Mouse (Mus musculus): ENCODE measurements around the gene Fzd5. TPM values are rescaled to one million over a fixed set of nuclear protein-coding genes. Genes with fewer than 3 reads are reported as not detected.

The Fzd5 gene
- polyA plus RNA-seq, 1 experiment from 2014 or later = 2.3 TPM

DNA sequence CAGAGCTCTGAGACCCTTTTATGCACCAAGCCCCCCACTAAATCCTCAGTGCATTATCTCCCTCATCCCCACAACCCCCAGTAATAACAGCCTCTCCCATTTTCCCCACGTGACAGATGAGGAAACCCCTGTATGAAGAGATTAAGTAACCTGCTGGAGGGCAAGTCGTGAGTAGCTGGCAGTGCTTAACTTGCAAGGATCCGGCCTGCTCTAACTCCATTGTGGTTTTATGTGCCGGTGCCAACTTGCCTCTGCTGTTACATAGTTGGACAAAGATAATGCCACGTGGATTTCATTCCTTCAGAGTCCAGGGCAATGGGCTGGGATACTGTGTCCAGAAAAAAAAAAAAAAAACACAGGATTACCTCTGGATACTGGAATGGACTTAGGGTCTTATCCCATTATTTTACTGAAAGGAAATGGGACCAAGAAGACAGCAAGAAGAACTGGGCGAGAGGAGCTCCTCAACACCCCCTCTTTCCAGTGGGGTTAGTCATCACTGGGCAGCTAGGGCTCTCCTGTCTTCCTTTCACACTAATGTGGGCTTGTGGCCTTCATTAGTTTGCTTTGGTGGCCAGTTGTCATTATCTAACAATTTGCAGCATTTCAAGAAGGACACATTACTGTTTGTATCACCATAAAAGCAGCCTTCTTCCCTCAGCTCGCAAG, 18.6 kb upstream of the Fzd5 start:
- H3K9ac ChIP-seq (ENCODE audit: low read depth, low read length) = no peak overlapping the region

DNA sequence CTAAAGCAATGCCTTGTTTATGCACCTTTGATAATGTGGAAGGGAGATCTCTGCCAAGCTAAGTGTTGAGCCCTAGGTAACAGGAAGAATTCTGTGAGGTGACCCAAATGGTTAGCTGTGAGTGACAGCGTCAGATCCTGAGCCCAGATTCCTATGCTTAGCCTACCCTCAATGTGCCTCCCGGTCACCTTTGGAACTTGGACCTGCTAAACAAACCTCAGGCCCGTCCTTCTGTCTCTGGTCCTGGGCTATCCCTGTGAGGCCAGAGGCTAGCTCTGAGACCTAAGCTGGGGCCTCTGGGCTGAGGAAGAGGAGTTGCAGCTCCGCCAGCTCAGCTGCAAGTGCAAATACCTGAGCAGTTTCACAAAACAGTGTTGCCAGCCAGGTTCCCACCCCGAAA, 17.1 kb upstream of the Fzd5 start:
- no peaks in the 10 kb centered on the region for H3K27me3 ChIP-seq (ENCODE audit: control insufficient read depth, insufficient read depth, low read length)
- H3K27ac ChIP-seq (ENCODE audit: low read depth, low read length) = no peak overlapping the region
- 94% methylated on average over 5 of the region's 5 CpGs for WGBS
- no peak overlapping the region for H3K4me3 ChIP-seq (ENCODE audit: low read length)
- H3K4me2 ChIP-seq (replicated peaks; ENCODE audit: low read depth, low read length) = no peak overlapping the region
- no peaks in the 10 kb centered on the region for H3K9me3 ChIP-seq (ENCODE audit: control insufficient read depth, low read length)
- H3K4me1 ChIP-seq (ENCODE audit: control insufficient read depth, insufficient read depth, low read length) = no peaks in the 10 kb centered on the region
- no peaks in the 10 kb centered on the region for H3K36me3 ChIP-seq (ENCODE audit: control insufficient read depth, insufficient read depth, low read length)
- no peak for ATAC-seq (ENCODE audit: low FRiP score, low TSS enrichment)
- H3K9ac ChIP-seq (ENCODE audit: low read depth, low read length) = no peak overlapping the region

More for the DNA sequence above, 18.6 kb upstream of the Fzd5 start:
- H3K9me3 ChIP-seq (ENCODE audit: control insufficient read depth, low read length) = no peaks in the 10 kb centered on the region
- no peak overlapping the region for H3K4me2 ChIP-seq (replicated peaks; ENCODE audit: low read depth, low read length)
- no peaks in the 10 kb centered on the region for H3K36me3 ChIP-seq (ENCODE audit: control insufficient read depth, insufficient read depth, low read length)
- no peak overlapping the region for H3K4me3 ChIP-seq (ENCODE audit: low read length)
- H3K27ac ChIP-seq (ENCODE audit: low read depth, low read length) = no peak overlapping the region
- no peak for ATAC-seq (ENCODE audit: low FRiP score, low TSS enrichment)
- H3K4me1 ChIP-seq (ENCODE audit: control insufficient read depth, insufficient read depth, low read length) = no peaks in the 10 kb centered on the region
- H3K27me3 ChIP-seq (ENCODE audit: control insufficient read depth, insufficient read depth, low read length) = no peaks in the 10 kb centered on the region
- 68% methylated on average over 7 of the region's 7 CpGs for whole genome bisulfite sequencing

DNA sequence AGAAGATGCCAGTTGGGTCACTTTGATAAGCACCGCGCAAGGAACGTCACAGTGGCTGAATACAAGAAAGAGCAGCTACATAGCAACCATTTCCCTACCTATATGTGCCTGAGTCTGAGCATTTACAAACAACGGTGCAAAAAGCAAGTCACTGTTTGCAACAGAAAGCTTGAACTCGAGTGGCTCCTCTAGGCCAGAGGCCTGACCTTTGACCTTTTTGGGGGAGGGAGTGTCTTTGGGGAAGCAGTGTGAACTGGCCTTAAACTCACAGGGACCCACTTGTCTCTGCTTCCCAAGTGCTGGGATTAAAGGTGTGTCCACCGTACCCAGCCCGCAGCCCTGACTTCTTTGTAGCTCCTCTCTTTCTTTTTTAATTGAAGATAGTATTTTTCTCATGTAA, 16.1 kb upstream of the Fzd5 start:
- H3K4me2 ChIP-seq (replicated peaks; ENCODE audit: low read depth, low read length) = no peak overlapping the region
- no peak overlapping the region for H3K4me3 ChIP-seq (ENCODE audit: low read length)
- no peak overlapping the region for H3K27ac ChIP-seq (ENCODE audit: low read depth, low read length)
- ATAC-seq (ENCODE audit: low FRiP score, low TSS enrichment) = no peak
- H3K9me3 ChIP-seq (ENCODE audit: control insufficient read depth, low read length) = no peaks in the 10 kb centered on the region
- WGBS = 79% methylated on average over 7 of the region's 7 CpGs
- no peaks in the 10 kb centered on the region for H3K27me3 ChIP-seq (ENCODE audit: control insufficient read depth, insufficient read depth, low read length)
- H3K36me3 ChIP-seq (ENCODE audit: control insufficient read depth, insufficient read depth, low read length) = no peaks in the 10 kb centered on the region
- no peaks in the 10 kb centered on the region for H3K4me1 ChIP-seq (ENCODE audit: control insufficient read depth, insufficient read depth, low read length)
- H3K9ac ChIP-seq (ENCODE audit: low read depth, low read length) = no peak overlapping the region

DNA sequence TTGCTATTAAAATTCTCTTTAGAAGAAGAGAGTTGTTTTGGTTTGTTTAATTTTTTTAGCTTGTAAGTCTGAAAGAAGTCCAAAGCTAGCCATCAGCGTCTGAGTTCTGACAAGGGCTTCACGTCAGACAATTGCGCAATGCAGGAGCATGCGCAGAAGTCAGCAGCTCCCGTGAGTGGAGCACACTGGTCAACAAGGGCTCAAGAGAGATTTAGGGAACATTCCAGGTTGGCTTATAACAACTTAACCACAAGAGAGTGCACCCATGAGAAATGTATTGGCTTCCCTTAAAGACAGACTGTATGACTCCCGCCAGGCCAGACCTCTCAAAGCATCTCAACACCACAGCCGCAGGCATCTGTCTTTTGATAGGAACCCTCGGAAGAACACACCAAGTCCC, 15.6 kb upstream of the Fzd5 start:
- no peak for ATAC-seq (ENCODE audit: low FRiP score, low TSS enrichment)
- no peak overlapping the region for H3K9ac ChIP-seq (ENCODE audit: low read depth, low read length)
- WGBS = 92% methylated on average over 8 of the region's 8 CpGs

DNA sequence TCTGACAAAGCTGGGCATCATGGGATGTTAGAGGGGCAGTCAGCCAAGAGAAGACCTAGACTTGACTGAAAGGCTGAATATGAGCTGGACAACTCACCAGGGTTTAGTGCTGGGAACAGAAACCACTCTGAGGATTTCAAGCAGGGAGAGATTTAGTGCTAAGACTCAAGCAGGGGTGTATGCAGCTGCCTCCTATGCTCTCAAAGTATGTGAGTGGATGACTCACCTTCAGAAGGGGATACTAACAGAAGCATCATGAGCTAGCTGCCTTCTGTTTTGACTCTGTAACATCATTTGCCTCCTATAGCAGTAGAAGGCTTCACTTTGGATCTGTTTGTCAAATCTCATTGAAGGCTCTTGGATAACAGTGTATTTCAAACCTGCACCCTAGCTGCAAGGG, 7.1 kb upstream of the Fzd5 start:
- no peak overlapping the region for H3K9ac ChIP-seq (ENCODE audit: low read depth, low read length)
- no peaks in the 10 kb centered on the region for H3K4me1 ChIP-seq (ENCODE audit: control insufficient read depth, insufficient read depth, low read length)
- H3K4me3 ChIP-seq (ENCODE audit: low read length) = no peak overlapping the region
- H3K27ac ChIP-seq (ENCODE audit: low read depth, low read length) = no peak overlapping the region
- no peak overlapping the region for H3K4me2 ChIP-seq (replicated peaks; ENCODE audit: low read depth, low read length)
- no peak for ATAC-seq (ENCODE audit: low FRiP score, low TSS enrichment)
- H3K27me3 ChIP-seq (ENCODE audit: control insufficient read depth, insufficient read depth, low read length) = no peaks in the 10 kb centered on the region
- H3K9me3 ChIP-seq (ENCODE audit: control insufficient read depth, low read length) = no peaks in the 10 kb centered on the region
- H3K36me3 ChIP-seq (ENCODE audit: control insufficient read depth, insufficient read depth, low read length) = no peaks in the 10 kb centered on the region

More for the DNA sequence above, 15.6 kb upstream of the Fzd5 start:
- Histone ChIP-seq H3K4me1 (ENCODE audit: control insufficient read depth, insufficient read depth, low read length) (no peaks in the 10 kb centered on the region), H3K27ac (ENCODE audit: low read depth, low read length) (no peak overlapping the region), H3K4me2 (replicated peaks; ENCODE audit: low read depth, low read length) (no peak overlapping the region), H3K9me3 (ENCODE audit: control insufficient read depth, low read length) (no peaks in the 10 kb centered on the region), H3K27me3 (ENCODE audit: control insufficient read depth, insufficient read depth, low read length) (no peaks in the 10 kb centered on the region), H3K4me3 (ENCODE audit: low read length) (no peak overlapping the region), H3K36me3 (ENCODE audit: control insufficient read depth, insufficient read depth, low read length) (no peaks in the 10 kb centered on the region)

DNA sequence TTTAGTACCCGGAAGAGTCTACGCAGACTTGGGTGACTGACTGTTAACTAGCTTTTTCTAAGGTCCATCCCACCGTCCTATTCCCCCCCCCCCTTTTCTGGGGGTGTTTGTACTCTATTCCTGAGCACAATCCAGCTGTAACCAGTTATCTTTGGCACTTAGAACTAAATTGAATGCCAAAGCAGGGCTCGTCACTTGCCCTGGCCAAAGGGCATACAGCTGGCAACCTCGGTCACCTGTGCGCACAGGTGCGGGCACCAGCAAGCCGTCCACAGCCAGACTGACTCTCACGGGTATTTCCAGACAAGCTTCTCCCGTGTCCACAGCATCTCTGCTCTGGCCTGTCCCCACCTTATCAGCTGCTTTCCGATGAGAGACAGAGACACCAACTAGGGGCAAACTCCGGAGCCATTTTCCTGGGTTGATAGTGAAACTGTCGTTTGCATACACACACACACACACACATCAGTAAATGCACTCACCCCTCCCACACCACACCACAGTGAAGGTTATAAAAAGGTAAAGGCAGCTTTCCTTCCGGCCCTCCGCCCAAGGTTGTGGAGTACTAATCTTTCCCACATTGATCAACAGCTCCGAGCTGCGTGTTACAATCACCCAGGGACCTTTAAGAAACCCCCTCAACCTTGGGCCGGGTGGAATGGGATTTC, 5.3 kb upstream of the Fzd5 start:
- no peak for ATAC-seq (ENCODE audit: low FRiP score, low TSS enrichment)
- Histone ChIP-seq H3K27me3 (ENCODE audit: control insufficient read depth, insufficient read depth, low read length) (no peaks in the 10 kb centered on the region; the same call in 1 of the 2 replicates), H3K4me1 (ENCODE audit: control insufficient read depth, insufficient read depth, low read length) (no peaks in the 10 kb centered on the region), H3K4me2 (replicated peaks; ENCODE audit: low read depth, low read length) (no peak overlapping the region), H3K27ac (ENCODE audit: low read depth, low read length) (no peak overlapping the region), H3K9me3 (ENCODE audit: control insufficient read depth, low read length) (no peaks in the 10 kb centered on the region), H3K9ac (ENCODE audit: low read depth, low read length) (no peak overlapping the region), H3K36me3 (ENCODE audit: control insufficient read depth, insufficient read depth, low read length) (no peaks in the 10 kb centered on the region), H3K4me3 (ENCODE audit: low read length) (no peak overlapping the region)
- WGBS = 84% methylated on average over 18 of the region's 18 CpGs

DNA sequence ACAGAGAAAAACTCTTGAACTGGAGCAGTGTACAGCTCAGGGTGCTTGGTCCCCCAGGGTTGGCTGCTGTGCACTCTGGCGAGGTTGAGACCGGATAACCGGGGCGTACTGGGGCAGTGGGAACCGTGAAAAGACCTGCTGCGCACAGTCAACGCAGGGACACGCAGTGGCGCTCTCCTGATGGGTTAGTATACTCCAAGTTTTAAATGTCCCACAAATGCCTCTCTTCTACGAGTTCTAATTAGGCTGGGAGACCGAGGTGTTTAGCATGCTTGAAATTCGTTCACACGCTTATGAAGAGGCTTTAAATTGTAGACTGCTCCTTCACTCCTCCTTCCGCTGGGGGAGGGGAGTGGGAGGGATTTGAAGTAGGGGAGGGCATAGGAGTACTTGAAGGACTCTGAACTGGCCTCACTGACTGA, 1.1 kb upstream of the Fzd5 start:
- Histone ChIP-seq H3K27me3 (ENCODE audit: control insufficient read depth, insufficient read depth, low read length) (peaks cover 18% of the 10 kb centered on the region), H3K36me3 (ENCODE audit: control insufficient read depth, insufficient read depth, low read length) (no peaks in the 10 kb centered on the region), H3K4me1 (ENCODE audit: control insufficient read depth, insufficient read depth, low read length) (peaks cover 16% of the 10 kb centered on the region), H3K4me3 (ENCODE audit: low read length) (peak overlapping the region; percentile 66), H3K4me2 (replicated peaks; ENCODE audit: low read depth, low read length) (peak overlapping the region; percentile 95), H3K9me3 (ENCODE audit: control insufficient read depth, low read length) (no peaks in the 10 kb centered on the region), H3K9ac (ENCODE audit: low read depth, low read length) (peak overlapping the region; percentile 47), H3K27ac (ENCODE audit: low read depth, low read length) (peak overlapping the region; percentile 73)
- under 1% methylated on average over 14 of the region's 14 CpGs for WGBS
- no peak for ATAC-seq (ENCODE audit: low FRiP score, low TSS enrichment)

DNA sequence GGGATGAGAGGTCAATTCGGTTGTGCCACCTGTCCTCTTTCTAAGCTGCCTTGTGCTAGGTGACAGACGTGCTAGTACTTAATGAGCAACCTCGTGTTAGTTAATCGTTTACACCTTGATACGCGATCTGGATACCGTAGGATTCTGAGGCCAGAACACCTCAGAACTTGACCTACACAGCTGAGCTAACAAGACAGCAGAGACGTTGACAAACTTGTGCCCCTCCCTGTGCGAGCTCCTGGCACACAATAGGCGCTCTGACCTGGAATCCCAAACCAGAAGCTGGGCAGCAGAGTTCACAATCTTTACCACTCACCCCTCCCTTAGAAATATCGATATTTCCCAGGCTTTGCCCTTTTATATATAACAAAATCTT, 617 bp upstream of the Fzd5 start:
- H3K27me3 ChIP-seq (ENCODE audit: control insufficient read depth, insufficient read depth, low read length) = peaks cover 21% of the 10 kb centered on the region

DNA sequence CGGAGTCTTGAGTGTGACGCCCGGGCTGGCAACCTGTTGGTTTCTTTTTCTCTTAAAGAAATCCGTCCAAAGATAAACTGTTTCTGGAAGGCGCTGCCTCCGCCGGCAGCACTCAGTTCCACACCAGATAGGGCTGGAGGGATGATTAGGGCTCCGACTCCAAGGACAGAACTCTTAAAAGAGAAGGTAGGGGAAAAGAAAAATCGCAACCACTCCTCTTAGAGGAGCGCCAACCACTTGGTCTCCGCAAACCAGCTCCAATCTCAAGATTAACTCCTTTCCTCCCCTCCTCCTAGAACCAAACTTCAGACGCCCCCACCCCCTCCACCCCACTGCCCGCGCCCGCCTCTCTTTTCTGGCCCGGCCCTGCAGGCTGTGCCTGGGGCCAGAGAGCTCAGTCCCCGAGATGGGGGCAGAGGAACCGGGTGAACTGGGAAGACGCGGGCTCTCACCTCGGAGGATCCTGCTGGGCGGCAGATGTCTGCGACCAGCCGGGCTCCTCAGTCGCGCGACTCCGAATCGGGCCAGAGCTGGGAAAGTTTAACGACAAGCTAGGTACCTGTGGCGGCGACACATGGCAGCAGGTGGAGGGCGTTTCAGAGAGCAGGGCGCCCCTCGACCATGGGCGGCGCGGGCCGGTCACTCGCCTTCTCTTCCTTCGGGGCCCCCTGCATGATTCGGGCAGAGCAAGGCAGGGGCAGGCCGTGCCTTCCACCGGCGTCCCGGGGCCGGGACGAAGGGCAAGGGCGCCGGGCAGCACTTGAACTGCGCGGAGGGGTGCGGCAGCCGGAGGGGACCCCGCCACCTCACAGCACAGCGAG, 660 bp downstream of the Fzd5 start:
- peaks cover 22% of the 10 kb centered on the region for H3K4me1 ChIP-seq (ENCODE audit: control insufficient read depth, insufficient read depth, low read length)
- under 1% methylated on average over 37 of the region's 56 CpGs for WGBS
- H3K27ac ChIP-seq (ENCODE audit: low read depth, low read length) = peak overlapping the region; percentile 65; the same call in 1 of the 2 replicates
- H3K4me2 ChIP-seq (replicated peaks; ENCODE audit: low read depth, low read length) = peak overlapping the region; percentile 95
- ATAC-seq (ENCODE audit: low FRiP score, low TSS enrichment) = peak; percentile 9
- peak overlapping the region; percentile 66 for H3K4me3 ChIP-seq (ENCODE audit: low read length)
- H3K9me3 ChIP-seq (ENCODE audit: control insufficient read depth, low read length) = no peaks in the 10 kb centered on the region
- no peaks in the 10 kb centered on the region for H3K36me3 ChIP-seq (ENCODE audit: control insufficient read depth, insufficient read depth, low read length)
- H3K27me3 ChIP-seq (ENCODE audit: control insufficient read depth, insufficient read depth, low read length) = peaks cover 23% of the 10 kb centered on the region
- peak overlapping the region; percentile 70 for H3K9ac ChIP-seq (ENCODE audit: low read depth, low read length)

More for the DNA sequence above, 617 bp upstream of the Fzd5 start:
- Histone ChIP-seq H3K9ac (ENCODE audit: low read depth, low read length) (peak overlapping the region; percentile 47), H3K9me3 (ENCODE audit: control insufficient read depth, low read length) (no peaks in the 10 kb centered on the region), H3K27ac (ENCODE audit: low read depth, low read length) (peak overlapping the region; percentile 73), H3K4me3 (ENCODE audit: low read length) (peak overlapping the region; percentile 66), H3K4me2 (replicated peaks; ENCODE audit: low read depth, low read length) (peak overlapping the region; percentile 95), H3K36me3 (ENCODE audit: control insufficient read depth, insufficient read depth, low read length) (no peaks in the 10 kb centered on the region), H3K4me1 (ENCODE audit: control insufficient read depth, insufficient read depth, low read length) (peaks cover 20% of the 10 kb centered on the region)
- 0% methylated on average over 11 of the region's 11 CpGs for WGBS
- peak; percentile 13; the same call in 1 of the 2 replicates for ATAC-seq (ENCODE audit: low FRiP score, low TSS enrichment)
